Mouse (Mus musculus): ENCODE measurements around the gene Traf3ip2.

The Traf3ip2 gene

GRCm38 (mm10) chr10:39612633-39612988 lies at the start of gene Traf3ip2:
Gene Traf3ip2 (plus strand): TSS chr10:39612934.
- no peak for DNase-seq (ENCODE audit: low spot score in 2 of 2)

GRCm38 (mm10) chr10:39563552-39564223 lies 49.0 kb upstream of the Traf3ip2 start:
- DNase-seq (ENCODE audit: low spot score in 2 of 2) = no peak

- DNase-seq (ENCODE audit: low spot score in 2 of 2) = no peak
Measured at GRCm38 (mm10) chr10:39566901-39567300, 45.8 kb upstream of the Traf3ip2 start.

GRCm38 (mm10) chr10:39568991-39569390 lies 43.7 kb upstream of the Traf3ip2 start:
- DNase-seq (ENCODE audit: low spot score in 2 of 2) = no peak

GRCm38 (mm10) chr10:39571011-39571410 lies 41.7 kb upstream of the Traf3ip2 start:
- no peak for DNase-seq (ENCODE audit: low spot score in 2 of 2)

GRCm38 (mm10) chr10:39572050-39572671 lies 40.6 kb upstream of the Traf3ip2 start:
- no peak for DNase-seq (ENCODE audit: low spot score in 2 of 2)

- DNase-seq (ENCODE audit: low spot score in 2 of 2) = peak in 1 of 2 experiments; percentile 62
Measured at GRCm38 (mm10) chr10:39572672-39573051, 40.1 kb upstream of the Traf3ip2 start.

GRCm38 (mm10) chr10:39576466-39576865 lies 36.3 kb upstream of the Traf3ip2 start:
- no peak for DNase-seq (ENCODE audit: low spot score in 2 of 2)

GRCm38 (mm10) chr10:39580477-39580876 lies 32.3 kb upstream of the Traf3ip2 start:
- no peak for DNase-seq (ENCODE audit: low spot score in 2 of 2)

- no peak for DNase-seq (ENCODE audit: low spot score in 2 of 2)
Measured at GRCm38 (mm10) chr10:39582385-39582784, 30.3 kb upstream of the Traf3ip2 start.

- no peak for DNase-seq (ENCODE audit: low spot score in 2 of 2)
Measured at GRCm38 (mm10) chr10:39583718-39584117, 29.0 kb upstream of the Traf3ip2 start.

- DNase-seq (ENCODE audit: low spot score in 2 of 2) = no peak
Measured at GRCm38 (mm10) chr10:39587290-39587925, 25.3 kb upstream of the Traf3ip2 start.

- no peak for DNase-seq (ENCODE audit: low spot score in 2 of 2)
Measured at GRCm38 (mm10) chr10:39587973-39588746, 24.6 kb upstream of the Traf3ip2 start.

- no peak for DNase-seq (ENCODE audit: low spot score in 2 of 2)
Measured at GRCm38 (mm10) chr10:39589765-39590546, 22.8 kb upstream of the Traf3ip2 start.

GRCm38 (mm10) chr10:39590629-39591028 lies 22.1 kb upstream of the Traf3ip2 start:
- DNase-seq (ENCODE audit: low spot score in 2 of 2) = no peak

GRCm38 (mm10) chr10:39592501-39592900 lies 20.2 kb upstream of the Traf3ip2 start:
- DNase-seq (ENCODE audit: low spot score in 2 of 2) = no peak

GRCm38 (mm10) chr10:39594716-39595115 lies 18.0 kb upstream of the Traf3ip2 start:
- no peak for DNase-seq (ENCODE audit: low spot score in 2 of 2)

- no peak for DNase-seq (ENCODE audit: low spot score in 2 of 2)
Measured at GRCm38 (mm10) chr10:39595862-39596261, 16.9 kb upstream of the Traf3ip2 start.

GRCm38 (mm10) chr10:39597116-39597791 lies 15.5 kb upstream of the Traf3ip2 start:
- no peak for DNase-seq (ENCODE audit: low spot score in 2 of 2)

GRCm38 (mm10) chr10:39597792-39598183 lies 14.9 kb upstream of the Traf3ip2 start:
- DNase-seq (ENCODE audit: low spot score in 2 of 2) = no peak

GRCm38 (mm10) chr10:39599601-39600000 lies 13.1 kb upstream of the Traf3ip2 start:
- DNase-seq (ENCODE audit: low spot score in 2 of 2) = no peak
